Mouse (Mus musculus) lung, postnatal 14 days (tissue): ENCODE results near the gene Aldh1a1.
A peak's percentile ranks its signal among the peaks of the same experiment; 100 is the strongest.
"Not testable (repeated sequence)": the region's sequence is repeated elsewhere in the genome, so short reads cannot be mapped to it uniquely, and the experiment has no call there.

Source experiments
- DNase-seq: peaks from one replicate; pipeline ENCODE4 v3.0.0; 2021

Gene Aldh1a1

GRCm38 (mm10) chr19:20492491-20492890 lies at the start of gene Aldh1a1:
TSS of gene Aldh1a1 (plus strand) at chr19:20492715.
- peak; percentile 32 for DNase-seq

GRCm38 (mm10) chr19:20447807-20448206 lies 44.7 kb upstream of the Aldh1a1 start:
- DNase-seq = no peak

- peak; percentile 21 for DNase-seq
Observed at GRCm38 (mm10) chr19:20449546-20449945, 43.0 kb upstream of the Aldh1a1 start.

GRCm38 (mm10) chr19:20451045-20451444 lies 41.5 kb upstream of the Aldh1a1 start:
- DNase-seq = no peak

GRCm38 (mm10) chr19:20484497-20484896 lies 8.0 kb upstream of the Aldh1a1 start:
- DNase-seq = peak; percentile 42

GRCm38 (mm10) chr19:20491950-20492349 lies 565 bp upstream of the Aldh1a1 start:
- DNase-seq = peak; percentile 23

GRCm38 (mm10) chr19:20496476-20496875 lies 4.0 kb downstream of the Aldh1a1 start:
- no peak for DNase-seq

- no peak for DNase-seq
Observed at GRCm38 (mm10) chr19:20505359-20505758, 12.8 kb downstream of the Aldh1a1 start.

GRCm38 (mm10) chr19:20506936-20507615 lies 14.6 kb downstream of the Aldh1a1 start:
- no peak for DNase-seq

- DNase-seq = no peak
Observed at GRCm38 (mm10) chr19:20508609-20509008, 16.1 kb downstream of the Aldh1a1 start.

- no peak for DNase-seq
Observed at GRCm38 (mm10) chr19:20511971-20512370, 19.5 kb downstream of the Aldh1a1 start.

GRCm38 (mm10) chr19:20513181-20513580 lies 20.7 kb downstream of the Aldh1a1 start:
- no peak for DNase-seq

GRCm38 (mm10) chr19:20513688-20514361 lies 21.3 kb downstream of the Aldh1a1 start:
- DNase-seq = no peak

GRCm38 (mm10) chr19:20516481-20516880 lies 24.0 kb downstream of the Aldh1a1 start:
- no peak for DNase-seq

GRCm38 (mm10) chr19:20529156-20529555 lies 36.6 kb downstream of the Aldh1a1 start:
- DNase-seq = not testable (repeated sequence)

- no peak for DNase-seq
Observed at GRCm38 (mm10) chr19:20529921-20530696, 37.6 kb downstream of the Aldh1a1 start.

- no peak for DNase-seq
Observed at GRCm38 (mm10) chr19:20536538-20536937, 44.0 kb downstream of the Aldh1a1 start.

- no peak for DNase-seq
Observed at GRCm38 (mm10) chr19:20541044-20541443, 48.5 kb downstream of the Aldh1a1 start.

GRCm38 (mm10) chr19:20541924-20542323 lies 49.4 kb downstream of the Aldh1a1 start:
- DNase-seq = no peak

- DNase-seq = no peak
Observed at GRCm38 (mm10) chr19:20543816-20544215, 51.3 kb downstream of the Aldh1a1 start.

GRCm38 (mm10) chr19:20544941-20545340 lies 52.4 kb downstream of the Aldh1a1 start:
- DNase-seq = no peak

GRCm38 (mm10) chr19:20547025-20547424 lies 54.5 kb downstream of the Aldh1a1 start:
- DNase-seq = no peak

- DNase-seq = no peak
Observed at GRCm38 (mm10) chr19:20549409-20549808, 56.9 kb downstream of the Aldh1a1 start.

- no peak for DNase-seq
Observed at GRCm38 (mm10) chr19:20555365-20555764, 62.9 kb downstream of the Aldh1a1 start.
